Mouse (Mus musculus): Measurements from ENCODE around the gene Selenow.

DNA sequence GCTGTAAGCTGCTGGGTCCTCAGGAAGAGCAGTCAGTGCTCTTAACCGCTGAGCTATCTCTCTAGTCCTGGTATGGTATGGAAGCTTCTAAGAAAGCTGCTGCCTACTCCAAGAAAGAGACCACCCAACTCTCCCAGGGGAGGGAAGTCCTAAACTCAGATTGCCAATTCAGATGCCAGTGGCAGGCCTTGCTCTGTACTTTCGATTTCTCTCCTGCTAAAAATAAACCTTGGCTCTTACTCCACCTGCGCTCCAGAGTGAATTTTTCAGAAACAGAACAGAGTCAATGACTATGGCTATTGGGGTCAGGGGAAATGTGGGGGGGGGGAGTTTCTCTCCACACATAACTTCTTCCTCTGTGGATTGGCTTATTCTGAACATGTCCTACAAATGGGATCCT is 9.4 kb upstream of the Selenow start:
- TF ChIP-seq CTCF (IDR thresholded peaks at IDR 0.05; ENCODE audit: borderline replicate concordance, control insufficient read depth, extremely low read depth, insufficient read depth, low read length, poor library complexity) (no peak), POLR2A (IDR thresholded peaks at IDR 0.05; ENCODE audit: control insufficient read depth, extremely low read depth, insufficient read depth, low read length, poor library complexity) (no peak)

Data from thymus, adult 2 months (tissue).